Mouse (Mus musculus) heart, adult 2 months (tissue): ENCODE results near the gene Kif1a.

Source experiments
- CTCF ChIP-seq: fragments of 200-600 bp; IDR thresholded peaks from 2 replicates; pipeline ENCODE4 v1.8.1; 2022; ENCODE audit warnings: antibody characterized with exemption, mild to moderate bottlenecking, moderate library complexity
- POLR2A ChIP-seq: fragments of 200-500 bp; IDR thresholded peaks from 2 replicates; pipeline ENCODE4 v1.6.1; 2011; ENCODE audit warnings: mild to moderate bottlenecking, low read depth, low read length, control low read depth; ENCODE audit not compliant: insufficient read depth

GRCm38 (mm10) chr1:93128209-93128608, 26.5 kb upstream of the Kif1a start:
- no peak for TF ChIP-seq CTCF
- TF ChIP-seq POLR2A = no peak
